Mouse (Mus musculus) myocyte (in vitro differentiated cells): ENCODE measurements around the gene Ldha.

ENCODE experiments used
- CEBPB ChIP-seq: IDR thresholded peaks from 2 replicates; pipeline ENCODE4 v1.6.1; 2011; ENCODE audit warnings: mild to moderate bottlenecking, moderate library complexity; ENCODE audit not compliant: poor library complexity, insufficient read depth, severe bottlenecking
- E2F4 ChIP-seq: IDR thresholded peaks from one replicate; pipeline ENCODE4 v1.6.1; 2011; ENCODE audit warnings: mild to moderate bottlenecking, control low read depth, moderate library complexity; ENCODE audit not compliant: insufficient read depth
- MAX ChIP-seq: IDR thresholded peaks from one replicate; pipeline ENCODE4 v1.6.1; 2011; ENCODE audit warnings: low read depth, mild to moderate bottlenecking, control low read depth
- MYOD1 ChIP-seq, 3 experiments: IDR thresholded peaks; one replicate each; pipeline ENCODE4 v1.6.1; 2011; ENCODE audit warnings: control low read depth in 2 of 3, low read depth in 2 of 3, mild to moderate bottlenecking in 2 of 3, moderate library complexity in 1 of 3; ENCODE audit not compliant: insufficient read length in 2 of 3, control insufficient read depth in 1 of 3
- MYOG ChIP-seq, 3 experiments: IDR thresholded peaks; one replicate each; pipeline ENCODE4 v1.6.1; 2011; ENCODE audit warnings: control low read depth in 2 of 3, low read depth in 2 of 3, mild to moderate bottlenecking in 2 of 3; ENCODE audit not compliant: insufficient read length in 2 of 3, control insufficient read depth in 1 of 3, insufficient read depth in 1 of 3
- POLR2A ChIP-seq: IDR thresholded peaks from one replicate; pipeline ENCODE4 v1.6.1; 2011; ENCODE audit warnings: low read depth, mild to moderate bottlenecking, control low read depth, moderate library complexity; ENCODE audit not compliant: insufficient read length
- POLR2AphosphoS2 ChIP-seq: IDR thresholded peaks from one replicate; pipeline ENCODE4 v1.6.1; 2011; ENCODE audit warnings: low read depth, control low read depth; ENCODE audit not compliant: insufficient read length
- REST ChIP-seq: IDR thresholded peaks from one replicate; pipeline ENCODE4 v1.6.1; 2011; ENCODE audit warnings: mild to moderate bottlenecking, control low read depth, moderate library complexity; ENCODE audit not compliant: insufficient read depth, insufficient read length
- SRF ChIP-seq: IDR thresholded peaks from one replicate; pipeline ENCODE4 v1.6.1; 2011; ENCODE audit warnings: low read depth; ENCODE audit not compliant: control insufficient read depth, insufficient read length
- TCF12 ChIP-seq: IDR thresholded peaks from one replicate; pipeline ENCODE4 v1.6.1; 2011; ENCODE audit warnings: mild to moderate bottlenecking, control low read depth; ENCODE audit not compliant: poor library complexity, insufficient read depth, severe bottlenecking
- USF1 ChIP-seq: IDR thresholded peaks from one replicate; pipeline ENCODE4 v1.6.1; 2011; ENCODE audit warnings: low read depth, mild to moderate bottlenecking, control low read depth, moderate library complexity

- no peak for TF ChIP-seq POLR2A
- no peak for TF ChIP-seq TCF12
- TF ChIP-seq MYOG (IDR thresholded peaks at IDR 0.05; ENCODE audit: control insufficient read depth in 1 of 3, insufficient read depth in 1 of 3, insufficient read length in 2 of 3, low read depth in 2 of 3), result no peak
- TF ChIP-seq E2F4, result no peak
- TF ChIP-seq MAX, result no peak
- TF ChIP-seq POLR2AphosphoS2, result no peak
- no peak for TF ChIP-seq REST
- TF ChIP-seq CEBPB, result no peak
- no peak for TF ChIP-seq USF1
- no peak for TF ChIP-seq MYOD1 (IDR thresholded peaks at IDR 0.05; ENCODE audit: control insufficient read depth in 1 of 3, insufficient read length in 2 of 3, low read depth in 2 of 3)
- TF ChIP-seq SRF, result no peak
Observed at GRCm38 (mm10) chr7:46839861-46840260, 1.4 kb upstream of the Ldha start.
